Mouse (Mus musculus) heart, postnatal 25 days (tissue): Measurements from ENCODE around the gene Fntb. TPM values are rescaled to one million over a fixed set of nuclear protein-coding genes. Genes with fewer than 3 reads are reported as not detected.
"Not testable (repeated sequence)": the region's sequence is repeated elsewhere in the genome, so short reads cannot be mapped to it uniquely, and the experiment has no call there.

Source experiments
- DNase-seq: peaks from one replicate; pipeline ENCODE4 v3.0.0; 2022; ENCODE audit warnings: low spot score
- intact Hi-C: fragments of 180-260 bp; cut with DNase I; formaldehyde crosslinking; loops from one replicate; pipeline ENCODE4 v1.15.1; 2025
- total RNA-seq, 2 experiments: library from RNA; stranded (reverse); gene quantifications; 2 replicates each; pipeline ENCODE4 v1.2.3; 2021

Fntb gene
- total RNA-seq, 2 experiments from 2014 or later = 13.0 to 14.3 TPM

DNA sequence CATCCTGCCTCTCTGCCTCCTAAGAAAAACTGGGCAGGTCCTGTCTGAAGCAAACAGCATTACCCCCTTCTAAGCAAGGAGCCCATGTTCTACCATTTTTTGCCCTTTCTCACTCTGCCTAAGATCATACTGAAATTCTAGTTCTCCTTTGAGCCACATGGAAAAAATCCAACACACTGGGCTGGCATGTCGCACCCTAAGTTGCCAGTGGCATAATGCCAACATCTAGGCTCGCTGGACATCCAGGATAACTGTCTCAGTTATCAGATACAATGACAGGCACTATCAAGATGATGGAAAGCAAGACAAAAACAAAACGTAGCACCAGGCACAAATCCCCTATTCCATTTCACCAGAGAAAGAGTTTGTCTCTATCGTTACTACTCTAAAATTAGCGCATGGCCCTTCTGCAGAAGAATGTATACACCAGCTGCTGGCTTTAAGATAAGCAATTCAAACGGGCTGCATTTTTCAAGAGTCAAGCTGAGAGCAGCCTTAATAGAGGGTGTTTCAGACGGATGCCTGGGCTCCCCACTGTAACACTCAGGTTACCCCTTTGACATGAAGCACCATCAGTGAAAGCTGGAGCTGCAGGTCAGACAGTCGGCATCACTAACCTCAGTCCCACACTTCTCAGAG lies 25.2 kb downstream of the Fntb start:
- no peak for DNase-seq
- intact Hi-C loops = no loop called here

GRCm38 (mm10) chr12:76792540-76792939 lies 27.2 kb downstream of the Fntb start:
- intact Hi-C loops, DNase-seq: not testable (repeated sequence)

DNA sequence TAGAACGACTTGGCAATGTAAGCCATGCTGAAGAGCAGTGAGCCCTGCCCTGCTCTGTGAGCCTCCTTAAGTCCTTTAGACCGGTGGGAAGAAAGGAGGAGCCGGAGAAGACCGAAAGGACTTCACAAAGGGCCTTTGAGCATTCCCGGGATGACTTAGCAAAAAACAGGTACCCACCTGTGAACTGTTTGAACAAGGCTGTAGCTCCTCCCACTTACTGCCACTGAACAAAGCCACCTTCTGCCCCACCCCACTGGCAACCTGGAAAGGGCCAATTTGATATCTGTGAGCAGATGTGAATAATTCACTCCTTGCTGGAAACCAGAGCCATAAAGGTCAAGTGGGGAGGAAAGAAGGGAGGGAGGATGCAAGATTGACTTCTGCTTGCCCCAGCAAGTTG lies 30.0 kb downstream of the Fntb start, which contains the start of gene Gpx2:
TSS of gene Gpx2 (minus strand) at position 205 of the 400 bp plus-strand sequence.
- intact Hi-C loops = no loop called here
- DNase-seq = no peak

DNA sequence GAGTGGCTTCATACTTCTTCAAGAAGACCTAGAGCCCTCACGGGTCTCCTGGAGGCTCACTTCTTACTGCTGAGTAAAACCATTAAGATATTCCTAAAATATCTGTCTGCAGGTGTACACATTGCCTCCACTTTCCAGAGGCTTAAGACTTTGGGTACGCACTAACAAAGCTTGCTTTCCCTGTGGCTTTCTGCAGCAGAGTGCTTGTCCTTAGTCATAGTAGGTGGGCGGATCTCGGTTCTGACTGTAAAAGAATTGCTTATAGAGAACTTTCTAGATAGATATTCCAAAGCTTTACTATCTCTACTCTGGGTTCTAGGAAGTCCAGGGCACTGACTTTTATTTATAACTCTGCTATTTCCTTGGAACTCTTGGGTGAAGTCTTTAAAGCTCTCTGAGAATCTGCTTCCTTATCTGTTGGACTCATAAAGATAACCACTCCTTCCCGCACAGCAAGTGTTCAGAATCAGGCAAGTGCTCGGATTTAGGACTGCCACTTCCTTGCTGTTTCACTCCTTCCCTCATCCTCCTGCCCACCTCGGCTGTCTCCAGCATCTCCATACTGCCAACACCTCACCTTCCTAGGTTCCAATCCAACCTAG lies 31.6 kb downstream of the Fntb start:
- intact Hi-C loops = no loop called here
- no peak for DNase-seq

GRCm38 (mm10) chr12:76798008-76798720 lies 32.8 kb downstream of the Fntb start:
- no peak for DNase-seq
- intact Hi-C loops = no loop called here

DNA sequence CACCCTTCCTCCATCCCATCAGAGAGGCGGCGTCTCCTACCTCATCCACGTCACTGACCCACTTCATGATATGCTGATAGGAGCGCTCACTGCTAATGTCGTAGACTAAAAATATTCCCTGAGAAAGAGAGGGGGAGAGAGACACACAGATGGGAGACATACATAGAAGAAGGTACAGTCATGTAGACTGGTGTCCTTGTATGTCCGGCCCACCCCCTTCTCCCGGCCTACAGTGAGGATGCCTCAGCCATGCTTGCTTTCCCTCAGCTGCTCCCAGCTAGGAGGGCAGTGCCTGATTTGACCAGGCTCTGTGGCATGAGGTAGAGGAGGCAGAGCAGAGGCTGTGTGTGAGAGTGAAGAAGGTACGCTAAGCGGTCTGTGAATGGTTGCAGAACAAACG lies 37.6 kb downstream of the Fntb start:
- DNase-seq = no peak
- intact Hi-C loops = loop anchor here (10.0 kb wide), 1 partner anchor 308 kb away; no protein-coding TSS in a partner anchor

- intact Hi-C loops = loop anchor here (2.0 to 10.0 kb wide), 2 partner anchors 153 to 309 kb away; no protein-coding TSS in a partner anchor
- DNase-seq = no peak
These were observed 38.4 kb downstream of the Fntb start for GRCm38 (mm10) chr12:76803700-76804252.

DNA sequence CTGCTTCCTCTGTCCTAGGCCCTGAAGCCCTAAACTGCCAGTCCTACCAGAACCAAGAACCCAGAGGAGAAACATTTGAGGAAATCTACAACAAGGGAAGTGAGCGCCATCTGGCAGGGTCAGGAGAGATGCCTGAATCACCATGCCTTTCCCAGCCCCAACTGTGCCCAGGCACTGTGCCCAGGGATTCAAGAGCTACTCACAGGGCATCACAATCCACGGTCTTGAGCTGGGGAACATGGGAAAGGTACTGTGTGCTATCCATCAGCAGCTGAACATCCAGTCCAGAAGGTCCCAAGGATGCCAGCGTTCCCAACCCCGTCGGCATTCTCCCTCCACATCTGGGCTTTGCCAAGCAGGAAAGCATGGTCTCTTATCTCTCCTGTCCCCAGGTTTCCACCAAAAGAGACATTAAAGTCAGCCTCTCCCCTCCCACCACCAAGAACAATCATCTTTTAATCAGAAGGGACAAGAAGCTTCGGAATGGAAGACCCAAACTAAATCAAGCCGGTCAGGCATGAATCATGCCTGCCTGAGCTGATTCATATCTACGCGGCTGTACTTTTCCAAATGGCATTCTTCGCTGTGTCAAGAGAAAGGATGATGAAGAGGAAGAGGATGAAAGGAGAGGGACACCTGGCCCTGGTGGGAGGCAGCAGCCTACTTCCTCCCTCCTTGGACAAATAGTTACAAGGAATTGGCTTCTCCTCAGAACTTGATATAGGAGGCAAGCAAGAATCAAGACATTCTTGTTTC lies 39.8 kb downstream of the Fntb start:
- DNase-seq = no peak
- intact Hi-C loops = loop anchor here (2.0 to 10.0 kb wide), 2 partner anchors 154 to 310 kb away; no protein-coding TSS in a partner anchor

- DNase-seq = no peak
- intact Hi-C loops = loop anchor here (10.0 kb wide), 1 partner anchor 313 kb away; no protein-coding TSS in a partner anchor
These were observed 42.4 kb downstream of the Fntb start for GRCm38 (mm10) chr12:76807796-76808195.

GRCm38 (mm10) chr12:76810491-76810890 lies 45.1 kb downstream of the Fntb start:
- intact Hi-C loops = no loop called here
- DNase-seq = no peak

GRCm38 (mm10) chr12:76811006-76811405 lies 45.6 kb downstream of the Fntb start:
- no peak for DNase-seq
- intact Hi-C loops = no loop called here

DNA sequence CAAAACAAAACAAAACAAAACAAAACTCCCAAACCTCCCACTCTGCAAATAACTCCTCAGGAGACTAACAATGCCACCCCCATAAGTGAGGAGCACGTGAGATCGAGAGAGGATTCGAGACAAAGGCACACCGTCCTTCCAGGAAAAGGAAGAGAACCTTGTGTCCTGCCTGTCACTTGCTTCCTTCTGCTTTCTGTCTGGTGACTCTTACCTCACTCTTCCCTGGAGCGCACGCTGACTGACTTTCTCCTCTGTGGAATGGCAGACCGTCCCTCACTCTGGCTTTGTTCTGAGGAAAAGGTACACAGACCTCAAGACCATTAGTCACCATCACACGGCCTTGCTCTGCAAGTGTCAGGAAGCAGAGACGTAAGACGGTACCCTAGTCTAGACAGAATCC lies 48.2 kb downstream of the Fntb start:
- intact Hi-C loops = no loop called here
- no peak for DNase-seq

GRCm38 (mm10) chr12:76814120-76814519 lies 48.7 kb downstream of the Fntb start:
- intact Hi-C loops = no loop called here
- no peak for DNase-seq

- no peak for DNase-seq
- intact Hi-C loops = no loop called here
These were observed 51.3 kb downstream of the Fntb start for GRCm38 (mm10) chr12:76816720-76817119.

GRCm38 (mm10) chr12:76817176-76817575 lies 51.8 kb downstream of the Fntb start:
- no peak for DNase-seq
- intact Hi-C loops = no loop called here

- no peak for DNase-seq
- intact Hi-C loops = no loop called here
These were observed 52.7 kb downstream of the Fntb start for GRCm38 (mm10) chr12:76818120-76818519.

DNA sequence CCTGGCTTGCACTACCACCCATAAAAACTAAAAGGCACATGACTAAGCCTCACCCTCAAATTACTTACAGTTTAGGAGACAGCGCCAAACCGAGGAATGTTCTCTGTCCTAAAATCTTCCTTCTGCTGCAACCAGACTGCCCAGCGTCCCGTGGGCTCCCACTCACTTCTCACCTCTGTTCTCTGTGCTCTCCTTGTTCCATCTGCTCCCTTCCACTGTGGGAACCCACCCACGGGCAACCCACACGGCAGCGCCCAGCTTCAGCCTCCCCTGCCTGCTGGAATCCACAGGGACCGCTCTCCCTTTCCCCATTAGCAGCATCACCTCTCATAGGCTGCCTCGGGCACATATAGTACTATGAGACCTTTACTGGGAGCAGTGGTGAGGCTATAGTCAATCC lies 53.5 kb downstream of the Fntb start:
- no peak for DNase-seq
- intact Hi-C loops = no loop called here

- no peak for DNase-seq
- intact Hi-C loops = no loop called here
These were observed 54.4 kb downstream of the Fntb start for GRCm38 (mm10) chr12:76819816-76820215.

DNA sequence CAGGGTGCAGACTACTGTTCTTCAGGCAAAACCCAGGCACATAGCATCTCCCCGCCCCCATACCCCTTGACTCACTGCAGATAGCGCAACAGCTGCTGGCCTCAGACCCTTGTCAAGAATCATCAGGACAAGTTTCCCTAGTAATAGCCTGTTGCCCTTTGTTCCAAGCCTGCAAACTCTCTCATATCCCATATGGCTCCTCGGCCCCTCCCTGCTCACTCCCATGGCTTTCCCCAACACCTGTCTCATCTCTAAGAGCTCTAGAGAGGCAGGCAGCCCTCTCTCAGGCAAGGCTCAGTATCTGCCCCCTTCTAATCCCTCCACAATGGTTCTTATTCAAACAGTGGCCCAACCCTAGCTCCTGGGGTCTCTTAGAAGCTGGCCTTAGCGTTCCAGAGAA lies 55.2 kb downstream of the Fntb start:
- DNase-seq = no peak
- intact Hi-C loops = no loop called here
